Mouse (Mus musculus): Measurements from ENCODE around the gene Fga. TPM values are rescaled to one million over a fixed set of nuclear protein-coding genes. Genes with fewer than 3 reads are reported as not detected.

Gene Fga
- not detected for total RNA-seq (2021)
- long read RNA-seq, experiment 1 = 0 reads
- long read RNA-seq, experiment 2 = 0 reads

GRCm38 (mm10) chr3:83025475-83026301 is at the start of gene Fga:
Gene Fga, plus strand, starts transcription at chr3:83026076.
- DNase-seq (ENCODE audit: low spot score in 2 of 2) = no peak

GRCm38 (mm10) chr3:82980818-82981217 is 45.1 kb upstream of the Fga start:
- DNase-seq (ENCODE audit: low spot score in 2 of 2) = no peak

- no peak for DNase-seq (ENCODE audit: low spot score in 2 of 2)
These were observed 44.0 kb upstream of the Fga start for GRCm38 (mm10) chr3:82981861-82982260.

GRCm38 (mm10) chr3:82984840-82985239 is 41.0 kb upstream of the Fga start:
- no peak for DNase-seq (ENCODE audit: low spot score in 2 of 2)

DNA sequence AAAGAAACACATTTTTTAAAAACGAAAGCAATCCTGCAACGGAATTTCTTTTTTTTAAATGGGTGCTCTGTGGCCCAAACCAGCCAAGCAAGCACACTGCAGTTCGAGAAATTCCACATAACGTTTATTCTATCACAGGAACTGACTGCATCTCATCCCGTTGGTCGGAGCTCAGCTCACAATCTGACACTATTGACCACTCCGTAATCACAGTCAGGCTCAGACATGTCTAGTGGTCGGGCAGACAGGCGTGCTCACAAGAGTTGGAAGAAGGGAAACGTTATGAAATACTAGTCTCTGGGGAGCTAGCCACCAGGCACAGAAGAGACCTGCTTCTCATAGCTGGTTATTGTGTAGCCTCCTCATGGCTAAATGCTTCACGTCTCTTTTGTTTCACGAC is 33.9 kb upstream of the Fga start:
- no peak for DNase-seq (ENCODE audit: low spot score in 2 of 2)

GRCm38 (mm10) chr3:82992956-82993355 is 32.9 kb upstream of the Fga start:
- no peak for DNase-seq (ENCODE audit: low spot score in 2 of 2)

DNA sequence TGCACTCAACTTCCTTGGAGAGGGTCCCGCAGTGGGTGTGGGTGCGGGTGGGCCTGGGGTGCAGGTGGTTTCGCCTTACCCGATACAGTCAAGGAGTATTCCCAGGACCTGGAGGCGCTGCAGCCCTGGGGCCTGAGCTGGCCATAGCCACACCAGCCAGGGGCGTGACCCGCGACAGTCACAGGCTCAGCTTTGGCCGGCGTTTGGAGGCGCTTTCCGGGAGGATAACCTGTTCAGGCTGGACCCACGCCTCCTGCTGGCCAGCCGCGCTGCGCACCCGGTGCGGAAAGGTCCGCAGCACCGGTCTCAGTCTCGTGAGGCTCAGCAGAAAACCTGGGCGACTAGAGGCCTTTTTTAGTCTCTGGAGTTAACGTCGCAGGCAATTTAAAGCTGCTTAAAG is 30.5 kb upstream of the Fga start:
- DNase-seq (ENCODE audit: low spot score in 2 of 2) = no peak

DNA sequence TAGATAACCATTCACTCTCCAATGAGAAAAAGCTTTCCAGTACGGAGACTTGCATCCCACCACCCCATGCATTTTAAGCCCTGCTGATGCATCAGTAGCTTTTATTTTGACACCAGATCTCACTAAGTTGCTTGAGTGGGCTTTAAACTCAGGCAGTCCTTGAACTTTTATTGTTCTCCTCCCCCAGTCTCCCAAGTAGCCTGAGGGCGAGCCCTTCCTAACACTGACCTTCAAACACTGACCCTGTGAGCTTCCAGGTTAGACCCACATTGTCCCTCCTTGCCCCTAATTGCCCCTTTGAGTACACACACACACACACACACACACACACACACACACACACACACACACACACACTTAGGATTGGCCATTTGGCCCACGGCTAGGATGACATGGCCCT is 29.2 kb upstream of the Fga start:
- DNase-seq (ENCODE audit: low spot score in 2 of 2) = no peak

- DNase-seq (ENCODE audit: low spot score in 2 of 2) = peak; percentile 23 to 61
These were observed 27.0 kb upstream of the Fga start for GRCm38 (mm10) chr3:82998772-82999463.

- no peak for DNase-seq (ENCODE audit: low spot score in 2 of 2)
These were observed 25.9 kb upstream of the Fga start for GRCm38 (mm10) chr3:82999995-83000394.

DNA sequence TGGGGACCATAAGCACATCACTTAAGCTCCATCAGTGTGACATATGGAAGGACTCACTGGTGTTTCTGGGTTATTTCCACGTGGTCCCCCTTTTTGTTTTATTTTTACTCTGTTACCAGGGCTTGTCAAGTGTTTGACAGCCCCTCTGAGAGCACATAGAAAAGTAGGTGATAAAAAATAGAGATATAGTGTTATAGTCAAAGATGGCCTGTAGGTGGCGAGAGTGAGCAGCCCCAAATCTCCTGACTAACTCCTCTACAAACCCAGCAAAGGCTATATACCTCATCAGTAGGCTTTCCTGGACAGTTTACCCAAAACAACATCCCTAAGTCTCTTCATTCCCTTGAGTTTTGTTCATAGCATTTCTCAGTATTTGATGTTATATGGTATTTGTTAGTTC is 23.7 kb upstream of the Fga start:
- peak; percentile 38 to 46 for DNase-seq (ENCODE audit: low spot score in 2 of 2)

GRCm38 (mm10) chr3:83003068-83003467 is 22.8 kb upstream of the Fga start:
- DNase-seq (ENCODE audit: low spot score in 2 of 2) = no peak

GRCm38 (mm10) chr3:83004801-83005200 is 21.1 kb upstream of the Fga start:
- no peak for DNase-seq (ENCODE audit: low spot score in 2 of 2)

- no peak for DNase-seq (ENCODE audit: low spot score in 2 of 2)
These were observed 18.3 kb upstream of the Fga start, which contains the start of gene Fgg for GRCm38 (mm10) chr3:83007557-83007956. Gene Fgg, plus strand, starts transcription at chr3:83007724.

DNA sequence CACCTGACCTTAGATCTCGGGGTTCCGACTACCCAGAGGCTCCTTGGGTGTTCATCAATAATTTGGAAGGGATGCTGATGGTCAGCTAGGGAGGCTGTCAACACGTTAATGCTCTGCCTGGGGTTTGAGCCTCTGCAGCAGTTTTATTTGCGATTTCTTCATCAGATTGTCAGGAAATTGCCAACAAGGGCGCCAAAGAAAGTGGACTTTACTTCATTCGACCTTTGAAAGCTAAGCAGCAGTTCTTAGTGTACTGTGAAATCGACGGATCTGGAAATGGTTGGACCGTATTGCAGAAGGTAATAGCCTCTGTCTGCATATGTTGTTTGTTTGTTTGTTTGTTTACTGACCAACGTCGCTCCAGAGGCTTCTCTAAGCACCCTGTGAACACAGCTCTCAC is 15.6 kb upstream of the Fga start:
- DNase-seq (ENCODE audit: low spot score in 2 of 2) = no peak

GRCm38 (mm10) chr3:83011136-83011535 is 14.7 kb upstream of the Fga start:
- DNase-seq (ENCODE audit: low spot score in 2 of 2) = no peak

GRCm38 (mm10) chr3:83011565-83011964 is 14.3 kb upstream of the Fga start:
- DNase-seq (ENCODE audit: low spot score in 2 of 2) = no peak

GRCm38 (mm10) chr3:83012636-83013035 is 13.2 kb upstream of the Fga start:
- DNase-seq (ENCODE audit: low spot score in 2 of 2) = no peak

DNA sequence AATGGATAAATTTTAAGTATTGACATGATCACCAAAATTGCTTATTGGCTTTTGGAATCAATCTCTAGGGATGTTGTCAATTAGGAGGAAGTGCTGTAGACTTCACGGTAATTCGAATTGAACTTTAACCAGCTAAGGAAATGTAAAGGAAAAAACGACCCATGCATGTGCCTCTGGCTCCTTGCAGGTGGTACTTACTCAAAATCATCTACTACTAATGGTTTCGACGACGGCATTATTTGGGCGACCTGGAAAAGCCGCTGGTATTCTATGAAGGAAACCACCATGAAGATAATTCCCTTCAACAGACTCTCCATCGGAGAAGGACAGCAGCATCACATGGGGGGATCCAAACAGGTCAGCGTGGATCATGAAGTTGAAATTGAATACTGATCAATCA is 11.9 kb upstream of the Fga start:
- DNase-seq (ENCODE audit: low spot score in 2 of 2) = no peak

- DNase-seq (ENCODE audit: low spot score in 2 of 2) = no peak
These were observed 9.6 kb upstream of the Fga start for GRCm38 (mm10) chr3:83016236-83016635.

DNA sequence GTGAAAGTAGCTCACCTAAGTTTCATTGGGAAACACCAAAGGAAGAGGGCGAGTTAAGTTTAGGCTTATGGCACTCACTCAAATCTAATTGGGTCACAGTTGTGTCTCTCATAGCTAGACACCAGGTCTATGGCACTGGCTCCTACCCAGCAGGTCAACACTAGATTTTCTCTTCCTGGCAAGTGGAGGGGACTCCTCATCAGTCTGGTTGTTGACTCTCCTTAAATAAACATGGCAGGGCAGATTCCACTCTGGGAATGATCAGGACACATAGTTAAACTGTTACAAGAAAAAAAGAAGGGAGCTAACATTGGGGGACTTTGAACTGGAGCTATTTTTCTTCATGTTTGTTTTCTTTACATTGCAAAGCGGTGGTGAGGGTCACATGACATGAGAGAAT is 5.5 kb upstream of the Fga start:
- no peak for DNase-seq (ENCODE audit: low spot score in 2 of 2)

GRCm38 (mm10) chr3:83021176-83021575 is 4.7 kb upstream of the Fga start:
- no peak for DNase-seq (ENCODE audit: low spot score in 2 of 2)

GRCm38 (mm10) chr3:83025036-83025435 is 840 bp upstream of the Fga start:
- no peak for DNase-seq (ENCODE audit: low spot score in 2 of 2)
